Mouse (Mus musculus): ENCODE measurements around the gene Slx4. TPM values are rescaled to one million over a fixed set of nuclear protein-coding genes. Genes with fewer than 3 reads are reported as not detected.

The Slx4 gene
- total RNA-seq (2023): 96.0 to 109 TPM (median 102 TPM) in 4 replicates

DNA sequence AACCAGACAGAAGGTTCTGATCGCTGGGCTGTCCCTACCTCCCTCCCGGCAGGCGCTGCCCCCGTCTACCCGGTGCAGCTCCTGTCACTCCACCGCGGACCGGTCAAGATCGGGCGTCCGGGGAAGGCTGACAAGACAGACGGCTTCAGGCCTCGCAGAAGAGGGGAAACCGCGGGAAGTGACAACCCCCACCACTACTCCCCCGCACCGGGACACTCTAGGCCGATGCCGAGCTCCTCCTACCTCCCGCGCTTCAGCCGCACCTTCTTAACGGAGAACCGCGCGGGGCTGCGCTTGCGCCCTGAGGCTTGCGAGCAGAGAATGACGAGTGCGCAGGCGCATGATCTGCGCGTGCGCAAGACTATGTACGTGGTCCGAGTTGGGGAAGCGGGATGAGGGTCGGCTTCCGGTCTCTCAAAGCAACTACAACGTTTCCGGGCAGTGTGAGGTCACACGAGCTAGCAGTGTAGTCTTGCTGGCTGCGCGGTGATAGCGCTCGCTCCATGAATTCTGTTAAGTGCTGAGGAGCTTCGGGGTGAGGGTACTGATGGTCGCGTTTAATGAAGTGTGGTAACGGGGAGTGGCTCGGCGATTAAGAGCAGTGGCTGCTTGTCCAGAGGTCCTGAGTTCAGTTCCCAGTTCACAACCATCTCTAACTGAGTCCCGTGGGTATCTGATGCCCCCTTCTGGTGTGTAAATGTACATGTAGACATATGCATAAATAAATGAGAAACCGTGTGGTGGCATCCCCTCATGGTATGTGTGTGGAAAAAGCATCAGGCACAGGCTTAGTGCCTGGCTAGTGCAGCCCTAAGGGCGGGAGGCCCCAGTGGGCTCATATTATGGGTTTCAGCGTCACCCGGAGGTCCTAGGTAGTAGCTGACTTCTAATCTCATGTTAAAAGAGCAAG, at the start of gene Slx4:
TSS of gene Slx4 (minus strand) at position 282 of the 910 bp plus-strand sequence.

DNA sequence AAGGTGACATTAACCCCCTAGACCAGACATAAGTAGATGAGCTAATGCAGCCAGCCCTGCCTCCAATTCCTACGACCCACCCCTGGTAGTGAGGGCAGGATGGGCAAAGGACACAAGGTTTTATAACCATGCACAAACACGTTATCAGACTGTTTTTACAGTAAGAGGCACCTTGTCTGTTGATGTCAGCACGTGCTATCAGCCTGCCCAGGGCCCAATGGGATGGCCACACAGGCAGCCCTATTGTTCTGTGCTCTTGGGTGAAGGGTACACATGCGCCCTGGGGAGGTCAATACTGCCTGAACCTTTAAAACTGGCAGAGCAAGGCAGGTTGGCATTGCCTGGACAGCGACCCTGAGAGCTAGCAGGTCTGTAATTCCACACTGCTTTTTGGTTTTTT, 33.2 kb upstream of the Slx4 start, which contains the start of gene Dnase1:
TSS of gene Dnase1 (plus strand) at position 136 of the 400 bp plus-strand sequence.

DNA sequence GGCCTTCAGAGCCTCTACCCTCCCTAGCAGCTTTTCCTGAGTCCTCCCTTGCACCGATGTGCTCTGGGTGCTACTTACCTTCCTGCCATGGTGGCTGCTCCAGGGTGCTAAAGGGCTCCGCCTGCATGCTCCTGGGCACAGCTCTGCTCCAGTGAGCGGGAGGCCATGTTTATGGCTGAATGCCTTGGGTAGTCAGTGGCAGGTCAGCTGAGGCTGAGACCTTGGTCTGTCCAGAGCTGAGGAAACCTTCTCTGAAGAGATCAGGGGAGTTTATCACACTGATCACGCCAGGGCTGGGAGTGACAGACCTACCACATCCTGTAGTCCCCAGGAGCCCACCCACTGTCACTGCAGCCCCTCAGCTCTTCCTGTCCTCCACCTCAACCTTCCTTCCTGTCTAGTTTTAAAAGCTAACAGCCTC, 27.3 kb downstream of the Slx4 start, which contains the start of gene Nlrc3:
TSS of gene Nlrc3 (minus strand) at position 382 of the 421 bp plus-strand sequence.

Other genes starting within 250 kb of the Slx4 start
- gene Olfr15, start 172.9 kb downstream of the Slx4 start, total RNA-seq (2023): not detected in 4 replicates
- gene Zfp174, start 156.5 kb downstream of the Slx4 start, total RNA-seq (2023): 0.27 to 0.92 TPM (median 0.75 TPM) in 4 replicates
- gene Naa60, start 131.4 kb downstream of the Slx4 start, total RNA-seq (2023): 80.0 to 85.6 TPM (median 83.0 TPM) in 4 replicates
- gene Zfp597, start 119.2 kb downstream of the Slx4 start, total RNA-seq (2023): 29.5 to 37.1 TPM (median 34.5 TPM) in 4 replicates
- not detected in 4 replicates for gene Gm20695, start 119.1 kb downstream of the Slx4 start, total RNA-seq (2023)
- gene 1700037C18Rik, start 95.1 kb downstream of the Slx4 start, total RNA-seq (2023): 6.6 to 7.9 TPM (median 7.0 TPM) in 4 replicates
- gene Cluap1, start 95.0 kb downstream of the Slx4 start, total RNA-seq (2023): 24.5 to 34.0 TPM (median 28.1 TPM) in 4 replicates
- gene Nlrc3, start 27.1 kb downstream of the Slx4 start, total RNA-seq (2023): 36.8 to 41.2 TPM (median 38.1 TPM) in 4 replicates
- gene Dnase1, start 33.2 kb upstream of the Slx4 start, total RNA-seq (2023): not detected in 4 replicates
- 65.4 to 81.7 TPM (median 74.3 TPM) in 4 replicates for gene Trap1, start 74.1 kb upstream of the Slx4 start, total RNA-seq (2023)
- 143 to 154 TPM (median 150 TPM) in 4 replicates for gene Crebbp, start 210.2 kb upstream of the Slx4 start, total RNA-seq (2023)

Measured in B cell, adult 62 days (primary cell).